Mouse (Mus musculus) cerebellum, adult 9-10 months (tissue): ENCODE results near the gene Lrrc8e.

Experiments used
- DNase-seq: peaks from one replicate; pipeline ENCODE4 v3.0.0; 2022

Lrrc8e gene

GRCm38 (mm10) chr8:4258233-4258632, 31.6 kb downstream of the Lrrc8e start:
- peak; percentile 62 for DNase-seq

GRCm38 (mm10) chr8:4258678-4259077, 32.1 kb downstream of the Lrrc8e start:
- peak; percentile 38 for DNase-seq

GRCm38 (mm10) chr8:4259125-4259804, 32.6 kb downstream of the Lrrc8e start, which contains the start of gene Ctxn1:
Gene Ctxn1 (minus strand): TSS chr8:4259274.
- DNase-seq: peak; percentile 71

- peak; percentile 16 for DNase-seq
These were observed 33.2 kb downstream of the Lrrc8e start for GRCm38 (mm10) chr8:4259805-4260170.

GRCm38 (mm10) chr8:4263105-4263791, 36.6 kb downstream of the Lrrc8e start:
- DNase-seq: no peak

- DNase-seq: no peak
These were observed 38.7 kb downstream of the Lrrc8e start for GRCm38 (mm10) chr8:4265160-4265914.

GRCm38 (mm10) chr8:4267627-4268026, 41.0 kb downstream of the Lrrc8e start:
- DNase-seq: no peak

- no peak for DNase-seq
These were observed 43.0 kb downstream of the Lrrc8e start for GRCm38 (mm10) chr8:4269609-4270008.

- peak; percentile 96 for DNase-seq
These were observed 48.9 kb downstream of the Lrrc8e start, which contains the start of gene Timm44 for GRCm38 (mm10) chr8:4275275-4276110. Gene Timm44 (minus strand): TSS chr8:4275913.

GRCm38 (mm10) chr8:4276111-4276465, 49.5 kb downstream of the Lrrc8e start:
- no peak for DNase-seq
